Mouse (Mus musculus): ENCODE results near the gene Nim1k. TPM values are rescaled to one million over a fixed set of nuclear protein-coding genes. Genes with fewer than 3 reads are reported as not detected.

The Nim1k gene
- total and polyA plus RNA-seq, 3 experiments = 0.03 TPM; not detected in 2

DNA sequence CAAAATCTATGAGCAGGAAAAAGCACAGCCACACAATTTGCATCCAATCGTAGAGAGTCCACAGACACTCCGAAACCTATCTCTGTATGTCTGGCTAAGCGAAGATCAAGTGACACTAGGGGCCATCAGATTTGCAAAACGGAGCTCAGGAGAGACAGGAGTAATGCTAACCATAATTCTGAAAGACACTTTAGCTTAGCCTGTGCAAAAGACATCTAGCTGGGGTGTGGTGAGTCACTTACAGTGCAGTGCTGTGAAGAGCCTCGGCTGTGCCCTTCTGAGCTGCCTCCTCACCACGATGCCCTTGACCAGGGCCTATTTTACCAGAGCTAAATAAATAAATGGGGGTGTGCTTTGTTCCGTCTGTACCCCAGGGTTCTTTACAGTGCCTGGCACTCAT lies 26.3 kb downstream of the Nim1k start:
- Histone ChIP-seq H3K9me3 (replicated peaks; ENCODE audit: insufficient read depth, low read length) (no peaks in the 10 kb centered on the region), H3K9ac (ENCODE audit: control insufficient read depth, low read depth, low read length, poor library complexity, severe bottlenecking) (no peak overlapping the region), H3K4me3 (ENCODE audit: control insufficient read depth in 1 of 2, insufficient read depth in 1 of 2, low read depth in 2 of 2, low read length in 2 of 2) (no peak overlapping the region), H3K4me1 (ENCODE audit: control insufficient read depth in 1 of 2, insufficient read depth in 2 of 2, low read length in 2 of 2) (no peaks in the 10 kb centered on the region), H3K79me2 (ENCODE audit: control insufficient read depth, insufficient read depth, low read length, poor library complexity) (no peaks in the 10 kb centered on the region), H3K27me3 (ENCODE audit: control insufficient read depth in 1 of 2, insufficient read depth in 2 of 2, low read length in 2 of 2) (peaks cover 0 to 2% of the 10 kb centered on the region in 2 experiments; a peak in 2 of 4 replicates), H3K27ac (ENCODE audit: control insufficient read depth, low read depth, low read length) (no peak overlapping the region), H3K36me3 (ENCODE audit: control insufficient read depth in 1 of 2, insufficient read depth in 2 of 2, low read length in 2 of 2) (no peaks in the 10 kb centered on the region)
- TF ChIP-seq MXI1 (IDR thresholded peaks at IDR 0.05; ENCODE audit: low read depth, low read length) (no peak), USF1 (IDR thresholded peaks at IDR 0.05; ENCODE audit: low read depth, low read length) (no peak), ELF1 (IDR thresholded peaks at IDR 0.05; ENCODE audit: low read depth, low read length) (no peak), ZNF384 (IDR thresholded peaks at IDR 0.05; ENCODE audit: low read depth, low read length) (no peak), JUND (IDR thresholded peaks at IDR 0.05; ENCODE audit: low read depth, low read length) (no peak), E2F4 (IDR thresholded peaks at IDR 0.05; ENCODE audit: borderline replicate concordance, low read depth, low read length) (no peak), ZMIZ1 (IDR thresholded peaks at IDR 0.05; ENCODE audit: low read depth, low read length) (no peak), BHLHE40 (IDR thresholded peaks at IDR 0.05; ENCODE audit: borderline replicate concordance, low read depth, low read length) (no peak), ZKSCAN1 (IDR thresholded peaks at IDR 0.05; ENCODE audit: low read depth, low read length) (no peak), ETS1 (IDR thresholded peaks at IDR 0.05; ENCODE audit: low read depth, low read length) (no peak), MAX (IDR thresholded peaks at IDR 0.05; ENCODE audit: low read length) (no peak), CTCF (IDR thresholded peaks at IDR 0.05 in 2 of 3, conservative IDR thresholded peaks at IDR 0.05 in 1 of 3; ENCODE audit: control insufficient read depth in 1 of 3, insufficient read depth in 1 of 3, low read depth in 2 of 3, low read length in 3 of 3, poor library complexity in 1 of 3, severe bottlenecking in 1 of 3) (no peak), POLR2AphosphoS2 (IDR thresholded peaks at IDR 0.05; ENCODE audit: low read length) (no peak), TAL1 (IDR thresholded peaks at IDR 0.05; ENCODE audit: low read length) (no peak)
- DNase-seq (ENCODE audit: low read depth, low spot score) = no peak

DNA sequence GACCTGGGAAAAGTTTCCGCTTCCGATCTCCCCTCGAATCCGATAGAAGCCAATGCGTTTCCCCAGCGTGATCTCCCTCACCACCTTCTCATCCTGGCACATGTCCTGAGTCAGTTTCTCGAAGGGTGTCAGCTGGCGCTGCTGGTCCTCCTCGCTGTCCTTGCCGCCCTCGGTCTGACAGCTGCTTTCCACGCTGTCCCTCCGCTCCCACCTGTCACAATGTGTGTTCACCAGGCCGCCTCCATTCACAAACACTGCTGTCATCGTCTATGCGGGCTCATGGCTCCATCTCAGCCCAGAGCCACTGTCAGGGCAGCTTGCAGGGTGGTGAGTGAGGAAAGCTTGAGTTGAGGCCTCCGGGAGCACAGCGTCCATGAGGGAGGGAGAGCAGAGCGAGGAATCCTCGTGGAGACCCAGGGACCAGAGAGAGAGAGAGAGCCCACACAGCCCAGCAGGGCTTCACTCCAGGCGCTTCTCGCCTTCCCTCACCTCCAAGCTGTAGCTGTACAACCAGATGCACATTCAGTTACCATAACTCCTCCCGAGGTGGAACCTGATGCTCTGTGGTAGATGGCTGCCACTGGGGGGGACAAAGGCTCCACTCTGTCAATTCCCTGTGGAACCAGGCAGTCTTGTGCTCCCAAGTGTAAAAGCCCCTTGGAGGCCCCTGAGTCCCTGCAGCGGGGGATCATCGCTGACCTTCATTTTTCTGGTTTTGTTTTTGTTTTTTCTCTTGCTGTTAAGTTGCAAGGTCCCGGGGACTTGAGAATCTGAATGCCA lies 27.9 kb downstream of the Nim1k start:
- no peak for DNase-seq (ENCODE audit: low read depth, low spot score)
- TF ChIP-seq ETS1 (IDR thresholded peaks at IDR 0.05; ENCODE audit: low read depth, low read length) (no peak), ELF1 (IDR thresholded peaks at IDR 0.05; ENCODE audit: low read depth, low read length) (no peak), HCFC1 (IDR thresholded peaks at IDR 0.05; ENCODE audit: low read depth, low read length) (no peak), MAFK (IDR thresholded peaks at IDR 0.05; ENCODE audit: borderline replicate concordance, low read depth, low read length) (no peak), POLR2A (IDR thresholded peaks at IDR 0.05; ENCODE audit: control insufficient read depth in 1 of 2, insufficient read depth in 1 of 2, low read depth in 1 of 2, low read length in 2 of 2, poor library complexity in 1 of 2) (no peak), MXI1 (IDR thresholded peaks at IDR 0.05; ENCODE audit: low read depth, low read length) (no peak), GABPA (IDR thresholded peaks at IDR 0.05; ENCODE audit: low read depth, low read length) (no peak), CHD2 (IDR thresholded peaks at IDR 0.05; ENCODE audit: low read length) (no peak), ZMIZ1 (IDR thresholded peaks at IDR 0.05; ENCODE audit: low read depth, low read length) (no peak), SMC3 (IDR thresholded peaks at IDR 0.05; ENCODE audit: low read depth, low read length) (no peak), MYB (IDR thresholded peaks at IDR 0.05; ENCODE audit: low read depth, low read length) (no peak), TAL1 (IDR thresholded peaks at IDR 0.05; ENCODE audit: low read length) (no peak), USF1 (IDR thresholded peaks at IDR 0.05; ENCODE audit: low read depth, low read length) (no peak), MAZ (IDR thresholded peaks at IDR 0.05; ENCODE audit: low read depth, low read length) (no peak), MAX (IDR thresholded peaks at IDR 0.05; ENCODE audit: low read length) (no peak)
- Histone ChIP-seq H3K9ac (ENCODE audit: control insufficient read depth, low read depth, low read length, poor library complexity, severe bottlenecking) (no peak overlapping the region), H3K9me3 (replicated peaks; ENCODE audit: insufficient read depth, low read length) (no peaks in the 10 kb centered on the region), H3K36me3 (ENCODE audit: control insufficient read depth in 1 of 2, insufficient read depth in 2 of 2, low read length in 2 of 2) (no peaks in the 10 kb centered on the region), H3K4me3 (ENCODE audit: control insufficient read depth in 1 of 2, insufficient read depth in 1 of 2, low read depth in 2 of 2, low read length in 2 of 2) (no peak overlapping the region), H3K27me3 (ENCODE audit: control insufficient read depth in 1 of 2, insufficient read depth in 2 of 2, low read length in 2 of 2) (peaks cover 0 to 2% of the 10 kb centered on the region in 2 experiments; a peak in 2 of 4 replicates), H3K27ac (ENCODE audit: control insufficient read depth, low read depth, low read length) (no peak overlapping the region), H3K79me2 (ENCODE audit: control insufficient read depth, insufficient read depth, low read length, poor library complexity) (no peaks in the 10 kb centered on the region), H3K4me1 (ENCODE audit: control insufficient read depth in 1 of 2, insufficient read depth in 2 of 2, low read length in 2 of 2) (no peaks in the 10 kb centered on the region)
